Mouse (Mus musculus): Measurements from ENCODE around the gene St8sia4.

DNA sequence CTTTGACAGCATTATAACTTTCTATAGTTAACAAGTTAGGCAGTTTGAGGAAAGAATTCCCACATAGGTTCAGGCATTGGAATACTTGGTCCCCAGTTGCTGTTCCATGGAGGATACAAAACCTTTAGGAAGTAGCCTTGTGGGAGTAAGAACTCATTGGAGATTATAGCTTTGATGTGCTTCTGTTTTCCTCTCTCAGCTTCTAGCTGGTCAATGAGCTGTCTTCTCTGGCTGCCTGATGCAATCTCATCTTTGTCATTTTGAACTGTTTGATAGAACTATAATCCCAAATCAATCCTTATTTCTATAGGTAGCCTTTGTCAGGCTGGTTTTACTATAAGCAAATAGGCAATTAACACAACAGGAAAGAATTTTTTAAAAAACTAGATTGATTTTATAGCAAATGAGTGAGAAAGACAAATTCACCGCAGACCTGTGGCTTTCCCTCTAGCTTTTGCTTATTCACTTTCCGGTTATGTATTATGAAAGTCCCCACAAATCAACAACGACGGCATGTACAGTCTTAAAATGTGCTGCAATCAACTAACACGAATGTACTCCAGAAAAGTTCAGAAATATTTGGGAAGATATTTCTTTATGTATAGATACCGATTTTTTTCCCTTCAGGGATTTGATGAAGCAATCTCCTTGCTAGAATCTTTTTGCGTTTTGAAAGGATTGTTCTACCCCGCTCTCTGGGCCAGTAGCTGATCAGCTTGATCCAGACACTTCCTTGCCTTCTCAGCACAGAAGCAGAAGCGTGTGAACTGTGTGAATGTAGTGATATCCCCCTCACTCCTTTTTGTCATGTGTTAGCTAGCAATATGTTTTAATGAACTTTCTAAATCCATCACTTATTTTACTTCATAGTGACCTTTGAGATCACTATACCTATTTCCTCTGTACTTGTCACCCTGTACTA, 94.5 kb downstream of the St8sia4 start:
- TF ChIP-seq CTCF (IDR thresholded peaks at IDR 0.05; ENCODE audit: low read depth, low read length) (no peak), TAL1 (conservative IDR thresholded peaks at IDR 0.05; ENCODE audit: low read depth, low read length) (no peak)
